Mouse (Mus musculus): Measurements from ENCODE around the gene Zbtb20. TPM values are rescaled to one million over a fixed set of nuclear protein-coding genes. Genes with fewer than 3 reads are reported as not detected.
A peak's percentile ranks its signal among the peaks of the same experiment; 100 is the strongest.

Zbtb20 gene
- total RNA-seq (2022), result 10 to 100 TPM; 72.5 to 88.1 (median 73.5) TPM

DNA sequence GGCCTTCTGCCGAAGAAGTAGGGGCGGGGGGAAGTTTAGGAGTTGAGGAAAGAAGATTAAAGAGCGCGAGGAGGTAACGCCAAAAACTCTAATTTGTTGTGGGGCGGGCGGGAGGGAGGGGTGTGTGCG is at the start of gene Zbtb20:
Gene Zbtb20, plus strand, starts transcription at position 30 of the 129 bp plus-strand sequence.
- no peak for DNase-seq (ENCODE audit: low spot score in 2 of 2)

DNA sequence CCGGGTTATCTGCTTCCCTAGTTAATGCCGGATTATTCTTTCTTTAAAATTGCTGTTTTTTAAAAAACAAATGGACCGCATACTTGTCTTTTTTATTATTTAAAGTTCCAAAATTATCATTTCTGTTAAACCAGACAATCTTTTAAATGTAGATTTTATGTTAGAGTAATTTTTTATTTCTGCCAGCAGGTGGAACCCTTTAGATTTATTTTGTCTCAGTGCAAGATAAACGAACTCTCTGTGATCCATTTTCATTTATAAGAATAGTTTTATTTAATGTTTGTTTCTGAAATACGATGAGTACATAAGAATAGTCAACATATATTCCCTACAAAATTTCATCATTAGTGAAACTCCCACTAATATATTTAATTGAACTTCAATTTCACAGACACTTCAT is 39.7 kb upstream of the Zbtb20 start:
- no peak for DNase-seq (ENCODE audit: low spot score in 2 of 2)

DNA sequence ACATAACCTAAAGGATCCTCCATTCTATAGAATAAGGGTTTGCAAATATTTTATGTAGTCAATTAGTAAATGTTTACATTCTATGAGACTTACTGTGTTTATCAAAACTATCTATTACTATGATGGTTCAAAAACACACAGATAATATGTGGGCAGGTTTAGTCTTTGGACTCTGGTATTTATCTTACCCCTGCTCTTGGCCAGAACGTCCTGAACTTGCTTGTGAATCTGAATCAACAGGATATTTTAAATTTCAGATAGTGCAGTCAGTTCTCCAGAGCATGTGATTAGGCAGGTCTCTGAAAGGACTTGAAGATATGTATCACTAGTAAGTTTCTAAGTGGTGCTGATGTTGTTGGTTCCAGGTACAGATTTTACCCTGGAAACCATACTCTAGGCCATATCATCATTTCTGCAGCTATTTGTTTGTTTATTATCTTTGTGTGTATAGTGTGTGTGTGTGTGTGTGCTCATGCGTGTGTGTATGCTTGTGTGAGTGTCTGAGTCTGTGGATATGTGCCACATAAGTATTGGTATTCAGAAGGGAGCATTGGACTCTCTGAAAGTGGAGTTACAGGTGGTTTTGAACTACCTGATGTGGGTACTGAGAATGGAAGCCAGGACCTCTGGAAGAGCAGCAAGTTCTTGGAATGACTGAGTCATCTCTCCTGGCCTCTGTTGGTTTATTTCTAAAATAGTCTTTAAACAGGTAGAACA is 39.1 kb upstream of the Zbtb20 start:
- no peak for DNase-seq (ENCODE audit: low spot score in 2 of 2)

DNA sequence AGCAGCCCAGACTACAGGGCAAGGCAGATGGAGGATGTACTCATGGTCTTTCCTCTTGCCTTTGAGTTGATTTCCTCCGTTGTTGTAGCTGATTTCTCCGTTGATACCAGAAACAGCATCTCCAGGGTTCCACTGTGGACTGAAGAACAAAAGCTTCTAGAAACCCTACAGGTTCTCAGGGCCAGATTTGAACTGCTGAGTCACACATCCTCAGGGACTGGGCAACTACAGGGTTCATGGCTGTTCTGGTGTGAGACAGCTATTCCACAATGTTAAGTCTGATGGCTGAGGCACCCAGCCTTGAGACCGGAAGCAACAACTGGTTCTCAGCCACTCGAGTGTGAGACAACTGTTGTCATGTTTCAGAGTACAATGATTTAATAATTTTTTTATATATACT is 37.5 kb upstream of the Zbtb20 start:
- DNase-seq (ENCODE audit: low spot score in 2 of 2), result no peak

DNA sequence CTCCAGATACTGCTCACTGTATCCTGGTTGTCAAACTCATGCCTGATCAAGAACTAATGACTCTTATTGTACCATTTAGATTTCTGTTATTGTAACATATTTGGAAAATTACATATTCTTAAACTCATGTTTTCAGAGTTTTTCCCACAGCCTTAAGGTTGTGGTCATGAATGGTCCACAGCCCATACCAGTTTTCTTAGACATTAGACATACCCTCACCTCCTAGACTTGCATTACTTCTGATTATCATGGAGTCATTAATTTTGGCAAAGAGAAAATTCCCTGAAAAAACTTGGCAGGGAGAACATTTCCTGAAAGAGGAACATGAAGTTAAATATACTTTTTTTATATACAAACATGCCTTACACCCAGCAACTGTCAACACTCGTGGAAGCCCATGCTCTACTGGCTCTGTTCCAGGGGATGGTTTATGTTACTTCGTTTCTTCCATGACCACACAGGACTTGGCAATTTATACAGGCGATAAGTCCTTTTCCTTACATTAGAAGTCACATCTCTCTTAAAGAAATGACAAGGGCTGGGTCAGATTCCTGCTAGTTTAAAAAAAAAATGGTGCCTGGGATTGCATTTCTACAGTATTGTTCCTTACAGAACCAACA is 18.0 kb upstream of the Zbtb20 start:
- DNase-seq (ENCODE audit: low spot score in 2 of 2), result no peak

DNA sequence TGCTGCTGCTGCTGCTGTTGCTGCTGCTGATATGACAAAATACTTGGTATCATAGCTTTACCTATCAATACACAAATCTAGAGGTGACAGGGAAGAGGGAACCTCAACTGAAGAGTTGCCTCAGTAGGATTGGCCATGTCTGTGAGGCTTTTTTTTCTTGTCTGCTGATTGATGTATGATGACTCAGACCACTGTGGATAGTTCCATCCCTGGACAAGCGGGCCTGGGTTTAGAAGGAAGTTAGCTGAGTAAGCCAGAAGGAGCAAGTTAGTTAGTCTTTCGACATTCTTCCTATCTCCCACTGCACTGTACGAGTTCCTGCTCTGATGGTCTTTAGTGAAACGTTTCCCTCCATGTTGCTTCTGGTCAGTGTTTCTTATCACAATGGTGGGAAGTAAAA is 16.4 kb upstream of the Zbtb20 start:
- DNase-seq (ENCODE audit: low spot score in 2 of 2), result no peak

DNA sequence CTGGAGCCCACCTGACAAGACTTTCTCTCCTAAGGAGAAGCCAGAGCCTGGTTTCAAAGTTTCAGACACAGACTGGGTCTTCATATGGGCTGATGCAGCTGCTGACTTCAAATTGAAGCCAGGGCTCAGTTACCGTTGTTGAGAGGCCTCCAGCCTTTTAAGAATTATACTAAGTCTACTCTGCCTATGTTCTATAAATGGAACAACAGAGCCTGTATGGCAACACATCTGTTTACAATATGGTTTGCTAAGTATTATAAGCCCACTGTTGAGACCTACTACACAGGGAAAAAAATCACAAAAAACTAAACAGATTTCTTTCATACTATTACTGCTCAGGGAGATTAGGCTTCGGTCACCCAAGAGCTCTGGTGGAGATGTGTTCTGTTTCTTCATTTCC is 12.4 kb upstream of the Zbtb20 start:
- no peak for DNase-seq (ENCODE audit: low spot score in 2 of 2)

DNA sequence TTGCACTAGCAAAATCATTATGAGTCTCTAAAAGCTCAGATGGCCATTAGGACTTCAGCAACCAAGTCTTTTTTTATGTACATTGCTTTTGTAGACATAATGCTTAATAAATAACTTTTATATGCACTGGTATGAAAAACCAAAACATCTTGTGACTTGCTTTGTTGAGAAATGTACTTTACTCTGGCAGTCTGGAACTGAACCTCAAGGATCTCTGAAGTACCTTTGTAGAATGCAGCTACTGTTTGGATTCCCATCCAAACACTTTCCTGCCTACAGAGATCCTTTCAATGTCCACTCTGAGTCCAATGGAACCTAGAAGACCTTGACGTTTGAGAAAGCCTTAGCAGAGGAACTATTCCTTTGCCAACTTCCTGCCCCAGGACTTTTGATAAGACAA is 9.6 kb upstream of the Zbtb20 start:
- no peak for DNase-seq (ENCODE audit: low spot score in 2 of 2)

DNA sequence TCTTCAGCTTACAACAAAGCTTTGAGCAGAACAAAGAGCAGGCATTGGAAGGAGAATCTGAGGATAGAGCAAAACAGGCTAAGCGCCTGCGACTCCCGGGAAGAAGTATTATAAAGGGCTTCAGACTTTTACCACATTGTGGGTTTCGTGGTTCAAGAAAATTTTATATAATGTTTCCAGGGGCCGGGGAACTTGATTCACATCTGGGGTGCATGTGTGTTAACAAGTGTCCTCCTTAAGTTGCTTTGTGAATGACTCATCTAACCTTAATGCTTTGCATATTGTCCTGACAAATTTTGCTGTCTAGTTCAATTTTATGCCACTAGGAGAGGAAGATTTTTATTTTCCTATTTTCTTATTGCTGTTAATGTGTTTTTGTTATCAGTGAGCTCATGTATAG is 3.6 kb upstream of the Zbtb20 start:
- no peak for DNase-seq (ENCODE audit: low spot score in 2 of 2)

DNA sequence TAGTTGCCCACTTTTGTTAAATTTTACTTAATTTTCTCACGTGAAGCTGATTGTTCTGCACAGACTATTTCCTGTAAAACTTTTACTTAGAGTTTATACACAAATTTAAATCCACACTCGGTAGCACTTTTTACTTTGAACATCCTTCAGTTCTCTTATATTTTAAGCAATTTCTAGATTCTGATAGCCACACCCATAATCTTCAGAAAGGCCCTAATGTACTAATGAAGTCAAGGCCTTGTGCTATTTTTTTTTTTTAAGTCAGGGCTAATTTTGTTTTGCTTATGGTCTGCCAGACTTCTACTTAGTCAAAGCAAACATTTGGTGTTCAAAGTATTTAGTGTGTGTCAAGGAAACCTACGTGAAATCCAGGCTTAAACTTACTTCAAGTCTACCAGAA is 1.7 kb upstream of the Zbtb20 start:
- DNase-seq (ENCODE audit: low spot score in 2 of 2), result no peak

DNA sequence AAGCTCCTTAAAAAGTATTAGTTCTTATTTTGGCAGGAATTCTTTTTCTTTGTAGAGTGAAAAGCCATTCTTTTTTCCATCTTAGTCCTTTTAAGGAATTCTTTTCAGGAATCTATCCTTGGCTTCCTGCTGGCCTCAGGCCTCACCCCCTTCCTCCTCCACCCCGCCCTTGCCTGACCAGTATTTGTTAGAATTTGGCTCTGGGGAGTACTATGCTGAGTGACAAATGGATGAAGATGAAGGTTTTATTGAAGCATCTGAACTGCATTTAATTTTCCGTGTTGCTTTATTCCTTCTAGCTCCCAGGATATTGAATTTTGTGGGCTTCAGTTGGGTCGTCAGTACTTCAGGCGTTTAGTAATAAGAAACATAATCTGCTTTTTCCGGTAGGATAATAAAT is 1.2 kb upstream of the Zbtb20 start:
- DNase-seq (ENCODE audit: low spot score in 2 of 2), result peak in 1 of 2 experiments; percentile 7

DNA sequence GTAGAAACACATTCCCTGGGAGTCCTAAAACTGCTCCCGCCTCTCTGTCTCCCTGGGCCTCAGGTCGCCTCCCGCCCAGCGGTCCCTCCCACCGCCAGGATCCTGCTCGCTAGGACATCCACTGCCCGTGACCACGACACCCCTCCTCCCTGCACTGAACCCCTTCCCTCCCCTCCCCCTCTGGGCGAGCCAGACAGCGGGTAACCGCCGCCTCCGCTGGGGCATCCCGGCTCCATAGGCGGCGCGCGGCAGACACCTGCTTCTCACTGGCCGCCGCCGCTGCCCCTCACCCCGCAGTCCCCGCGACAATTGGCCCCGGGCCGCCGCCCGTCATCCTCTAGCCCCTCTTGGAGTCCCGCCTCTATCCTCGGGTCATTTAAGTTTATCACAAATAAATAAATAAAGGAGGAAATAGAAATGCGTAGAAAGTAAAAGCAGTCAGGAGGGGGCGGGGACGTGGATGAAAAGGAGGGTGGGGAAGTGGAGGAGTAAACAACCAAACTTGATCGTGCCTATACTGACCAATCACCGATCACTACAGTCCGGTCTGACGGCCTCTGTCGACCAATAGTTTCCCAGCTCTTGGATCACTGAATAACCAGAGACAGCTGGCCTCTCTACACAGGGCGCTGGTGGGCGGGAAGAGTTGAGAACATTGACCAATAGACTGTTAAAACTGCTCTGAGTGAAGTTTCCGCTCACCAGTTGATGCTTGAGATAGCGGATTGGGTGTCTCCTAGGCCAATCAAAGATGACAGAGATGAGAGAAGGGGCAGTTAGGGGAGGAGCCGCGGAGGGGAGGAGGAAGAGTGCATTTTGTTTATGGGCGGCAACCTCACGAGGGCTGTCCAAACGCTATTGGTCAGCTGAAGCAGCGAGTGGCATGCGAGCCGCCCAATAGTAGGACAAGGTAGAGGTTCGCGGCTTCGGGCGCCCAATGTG is 500 bp upstream of the Zbtb20 start:
- DNase-seq (ENCODE audit: low spot score in 2 of 2), result peak; percentile 100

DNA sequence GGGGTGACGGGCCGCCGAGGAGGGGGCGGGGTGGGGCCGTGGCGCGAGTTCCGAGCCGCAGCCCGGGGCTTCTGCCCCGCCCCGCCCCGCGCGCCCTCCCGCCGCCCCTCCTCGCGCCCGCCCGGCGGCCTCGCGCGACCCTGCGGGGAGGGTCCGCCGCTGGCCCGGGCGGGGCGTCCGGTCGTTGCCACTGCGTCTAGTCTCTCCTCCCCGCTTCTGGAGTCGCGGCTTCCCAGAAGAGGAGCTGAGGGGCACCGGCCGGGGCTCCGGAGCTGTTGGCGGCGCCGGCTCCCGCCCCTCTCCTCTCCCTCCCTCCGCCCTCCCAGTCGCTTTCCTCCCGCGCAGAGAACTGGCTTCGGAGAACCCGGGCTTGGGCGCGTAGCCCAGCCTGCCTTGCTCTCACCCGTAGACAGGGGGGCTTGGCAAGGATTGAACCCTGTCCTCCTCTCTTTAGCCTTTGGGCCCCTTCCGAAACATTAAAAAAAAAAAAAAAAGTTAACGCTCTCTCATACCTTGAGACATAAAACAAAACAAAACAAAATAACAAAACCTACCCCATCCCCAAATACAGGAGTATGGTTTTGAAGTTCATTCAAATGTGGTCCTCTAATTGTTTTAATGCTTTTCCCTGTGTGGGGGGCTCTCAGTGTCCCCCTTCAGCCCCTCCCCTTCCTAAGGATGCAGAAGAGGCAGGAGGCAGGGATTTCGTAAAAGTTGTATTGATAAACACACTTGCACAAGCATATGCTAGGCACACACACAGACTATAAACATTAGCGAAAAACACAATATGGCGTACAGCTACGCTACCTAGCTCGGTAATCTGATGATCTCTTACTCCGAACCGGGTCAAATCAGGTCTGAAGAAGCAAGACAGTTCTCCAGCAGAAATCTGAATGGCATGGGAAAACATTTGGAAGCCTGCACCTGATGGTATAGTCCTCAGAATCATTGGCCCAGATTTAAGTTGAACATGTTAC is 630 bp downstream of the Zbtb20 start:
- peak; percentile 22 to 60 for DNase-seq (ENCODE audit: low spot score in 2 of 2)

DNA sequence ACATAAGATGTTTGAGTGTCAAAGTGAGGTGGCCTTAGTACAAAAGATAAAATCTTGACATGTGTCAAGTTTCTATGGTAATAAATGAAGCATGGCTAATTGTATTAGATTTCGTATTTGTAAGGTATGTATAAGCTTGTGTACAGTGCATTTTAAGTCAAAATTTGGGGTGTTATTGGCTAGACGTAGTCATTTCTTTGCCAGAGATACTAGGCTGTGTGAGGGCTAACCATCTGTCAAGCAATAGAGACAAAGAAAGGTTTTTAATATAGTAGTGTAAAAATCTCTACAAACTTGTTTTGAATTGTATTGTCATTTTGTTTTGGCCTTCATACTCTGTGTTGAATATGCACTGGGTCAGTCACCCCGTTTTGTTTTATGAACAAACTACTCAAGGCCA is 4.4 kb downstream of the Zbtb20 start:
- DNase-seq (ENCODE audit: low spot score in 2 of 2), result no peak

DNA sequence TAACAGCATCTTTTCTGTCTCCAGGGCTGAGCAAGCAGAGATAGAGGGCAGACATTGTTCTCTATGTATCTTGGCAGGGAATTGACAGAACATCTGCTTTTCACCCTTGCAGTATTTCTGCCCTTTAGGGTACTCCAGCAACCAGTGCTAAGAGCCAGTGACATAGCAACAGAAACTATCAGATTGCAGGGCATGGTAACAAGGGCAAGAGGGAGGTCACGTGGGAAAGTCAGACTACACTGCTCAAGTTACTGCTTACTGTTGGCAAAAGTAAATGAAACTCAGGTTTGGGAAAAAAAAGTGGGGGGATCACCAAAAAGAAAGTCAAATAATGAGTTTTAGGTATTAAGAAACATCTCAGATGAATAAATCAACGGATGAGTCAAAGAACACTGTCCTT is 9.9 kb downstream of the Zbtb20 start:
- no peak for DNase-seq (ENCODE audit: low spot score in 2 of 2)

DNA sequence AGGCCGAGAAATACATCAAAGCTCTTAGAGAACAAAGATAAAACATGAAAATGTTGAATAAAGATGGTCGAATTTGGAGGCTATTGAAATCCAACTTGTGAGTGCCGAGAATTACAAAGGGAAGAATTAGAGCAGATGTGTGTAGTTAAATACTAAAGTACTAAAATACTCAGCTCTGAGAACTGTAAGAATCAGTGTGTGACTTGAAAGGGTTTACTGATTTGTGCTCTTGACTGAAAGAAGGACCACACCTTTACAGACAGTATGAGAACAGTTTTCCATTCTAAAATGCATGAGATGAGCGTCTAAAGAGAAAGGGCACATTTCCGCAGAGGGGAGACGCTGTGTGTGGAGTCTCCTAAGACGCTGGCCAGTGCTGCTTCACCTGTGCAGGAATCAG is 10.3 kb downstream of the Zbtb20 start:
- no peak for DNase-seq (ENCODE audit: low spot score in 2 of 2)

DNA sequence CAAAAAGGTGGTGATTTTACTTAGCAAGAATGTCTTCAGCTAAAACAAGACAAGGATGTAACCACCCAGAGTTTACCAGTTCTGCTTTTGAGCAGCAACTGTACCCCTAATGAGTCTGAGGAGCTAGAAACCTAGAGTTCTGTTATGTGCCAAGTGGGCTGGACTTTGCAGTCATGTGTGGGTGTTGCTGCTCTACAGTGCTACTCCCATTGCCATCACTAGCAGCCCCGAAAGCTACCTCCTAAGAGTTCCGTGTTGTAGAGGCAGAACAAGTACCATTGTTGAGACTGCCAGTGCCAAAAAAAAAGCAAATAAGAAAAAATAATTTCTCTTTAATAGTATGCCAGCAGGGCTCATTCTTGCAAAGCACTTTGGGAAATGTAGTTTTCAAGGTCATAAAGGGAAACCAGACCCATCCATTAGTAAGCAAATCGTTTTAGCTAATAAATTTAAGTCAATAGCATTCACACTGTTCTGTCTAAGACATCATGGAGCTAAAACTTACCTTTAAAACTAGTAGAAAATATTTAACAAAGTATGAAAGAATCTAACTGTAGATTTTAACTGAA is 21.5 kb downstream of the Zbtb20 start:
- DNase-seq (ENCODE audit: low spot score in 2 of 2), result no peak

DNA sequence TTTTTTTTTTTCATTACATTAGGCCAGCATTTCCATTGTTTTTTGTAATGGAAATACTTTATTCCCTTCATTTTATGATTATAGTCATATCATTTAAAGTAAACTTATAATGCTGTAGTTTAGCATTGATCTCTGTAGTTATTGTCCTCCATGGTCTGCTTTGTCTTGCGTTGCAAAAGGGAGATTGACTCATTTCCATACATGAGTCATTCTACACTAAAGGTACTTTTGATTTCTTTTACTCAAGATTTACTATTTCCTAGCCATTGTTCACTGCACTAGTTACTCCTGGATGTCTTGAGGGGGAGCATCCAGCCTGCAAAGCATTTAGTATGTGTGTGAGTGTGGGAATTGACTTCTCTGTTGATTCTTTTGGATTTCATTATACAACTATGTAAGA is 24.6 kb downstream of the Zbtb20 start:
- DNase-seq (ENCODE audit: low spot score in 2 of 2), result no peak

DNA sequence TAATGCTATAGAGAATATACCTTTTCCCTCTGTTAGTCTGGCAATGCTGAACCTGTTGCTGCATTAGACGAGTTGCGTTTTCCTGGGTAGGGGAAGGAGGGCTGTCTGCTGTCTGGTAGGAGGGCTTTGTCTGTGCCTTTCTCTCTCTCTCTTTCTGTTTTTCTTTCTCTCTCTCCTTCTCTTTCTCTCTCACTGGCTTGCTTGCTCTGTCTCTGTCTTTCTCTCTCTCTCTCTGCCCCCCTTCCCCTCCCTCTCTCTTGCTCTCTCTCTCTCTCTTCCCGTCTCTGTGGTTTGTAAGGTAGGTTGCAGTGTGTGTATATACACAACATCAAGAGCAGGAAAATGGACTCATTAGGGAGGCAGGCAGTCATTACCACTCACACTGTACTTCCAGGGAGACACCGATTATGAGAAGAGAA is 31.6 kb downstream of the Zbtb20 start:
- no peak for DNase-seq (ENCODE audit: low spot score in 2 of 2)

DNA sequence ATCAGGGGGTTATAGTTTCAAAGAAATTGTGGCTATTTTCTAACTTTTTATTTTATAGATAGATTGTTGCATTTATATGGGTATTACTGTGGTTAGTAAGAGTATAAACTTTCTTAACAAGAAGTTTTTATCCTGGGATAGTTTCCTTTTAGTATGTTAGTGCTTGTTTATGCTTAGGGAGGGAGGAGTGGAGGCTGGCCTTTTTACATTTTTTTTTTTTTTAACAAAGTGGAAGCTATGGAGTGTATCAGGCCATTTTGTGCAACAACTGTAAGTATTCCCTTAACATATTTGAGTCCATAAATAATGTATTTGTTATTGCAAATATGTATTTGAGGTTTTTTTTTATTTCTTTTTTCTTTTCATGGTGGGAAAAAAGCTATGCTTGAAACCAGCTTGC is 32.7 kb downstream of the Zbtb20 start:
- no peak for DNase-seq (ENCODE audit: low spot score in 2 of 2)

DNA sequence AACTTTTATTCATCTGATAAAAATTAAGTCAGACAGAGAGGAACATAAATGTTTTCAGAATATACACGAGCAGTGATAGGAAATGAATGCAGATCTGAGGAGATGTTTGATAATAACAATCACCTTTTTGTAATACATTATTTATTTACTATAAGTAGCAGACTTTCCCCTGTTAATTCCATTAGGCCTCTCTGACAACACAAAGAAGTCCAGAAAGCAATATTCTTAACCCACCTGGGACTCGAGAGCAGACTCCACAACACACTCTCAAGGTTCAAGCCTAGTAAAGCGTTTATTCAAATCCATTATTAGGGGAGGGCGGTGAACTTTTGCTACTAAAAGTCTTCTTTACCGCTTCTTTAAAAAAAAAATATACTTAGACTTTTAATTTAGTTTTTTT is 33.2 kb downstream of the Zbtb20 start:
- DNase-seq (ENCODE audit: low spot score in 2 of 2), result no peak
